Mouse (Mus musculus) spleen, postnatal 14 days (tissue): ENCODE data around the gene Gpc4.

Experiments
- DNase-seq, 2 experiments: peaks; one replicate each; pipeline ENCODE4 v3.0.0; 2021 to 2022; ENCODE audit warnings: low spot score in 2 of 2

The Gpc4 gene

DNA sequence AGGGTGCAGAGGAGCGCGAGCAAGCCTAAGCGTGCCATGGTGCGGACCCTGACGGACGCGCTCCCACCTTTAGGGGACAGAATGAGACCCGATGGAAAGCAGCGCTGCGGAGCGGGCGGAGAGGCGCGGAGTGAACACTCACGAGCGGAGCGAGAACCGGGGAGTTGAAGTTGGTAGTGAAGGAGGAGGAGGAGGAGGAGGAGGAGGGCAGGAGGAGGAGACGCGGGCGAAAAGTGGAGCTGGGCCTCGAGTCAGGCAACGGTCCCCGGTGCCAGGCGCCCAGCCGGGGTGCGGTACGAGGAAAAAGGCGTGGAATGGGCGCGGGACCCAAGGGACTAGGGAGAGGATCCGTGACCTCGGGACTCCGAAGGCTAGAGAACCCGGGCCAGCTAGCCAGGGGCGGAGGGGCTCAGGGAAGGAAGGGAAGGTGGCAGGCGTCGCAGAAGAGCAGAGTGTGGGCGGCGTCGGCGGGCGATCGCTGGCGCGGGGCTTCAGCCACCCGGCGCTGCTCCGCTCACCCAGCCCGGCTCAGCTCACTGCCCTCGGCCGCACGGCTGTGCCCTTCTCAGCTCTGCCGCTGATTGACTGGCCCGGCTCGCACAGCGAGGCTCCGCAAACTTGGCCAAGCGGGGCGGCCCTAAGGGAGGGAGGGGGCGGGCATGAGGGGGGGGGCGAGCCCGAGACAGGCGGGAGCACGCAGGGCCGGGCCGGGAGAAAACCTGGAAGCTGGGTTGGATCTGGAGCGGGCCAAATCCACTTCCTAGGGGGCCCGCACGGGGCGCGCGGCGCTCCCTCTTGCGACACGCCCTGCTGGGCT, at the start of gene Gpc4:
TSS of gene Gpc4 (minus strand) at position 515 of the 817 bp plus-strand sequence.
- DNase-seq = peak; percentile 6 to 14

DNA sequence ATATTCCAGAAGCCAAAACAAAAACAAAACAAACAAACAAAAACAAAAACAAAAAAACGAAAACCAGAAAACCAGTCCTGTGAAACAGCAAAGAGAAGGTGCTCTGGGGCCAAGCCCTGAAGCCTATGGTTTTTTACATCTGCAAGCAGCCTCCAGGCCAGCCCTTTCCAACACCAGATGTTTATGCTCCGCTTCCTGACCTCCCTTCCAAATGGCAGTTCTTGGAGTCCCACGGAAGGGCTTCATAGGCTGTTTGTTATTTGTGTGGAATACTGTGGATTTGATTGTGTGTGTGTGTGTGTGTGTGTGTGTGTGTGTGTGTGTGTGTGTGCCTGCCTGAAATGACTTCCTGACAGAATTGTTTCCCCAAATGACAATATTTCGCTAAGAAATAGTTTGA, 47.8 kb upstream of the Gpc4 start:
- DNase-seq = no peak

DNA sequence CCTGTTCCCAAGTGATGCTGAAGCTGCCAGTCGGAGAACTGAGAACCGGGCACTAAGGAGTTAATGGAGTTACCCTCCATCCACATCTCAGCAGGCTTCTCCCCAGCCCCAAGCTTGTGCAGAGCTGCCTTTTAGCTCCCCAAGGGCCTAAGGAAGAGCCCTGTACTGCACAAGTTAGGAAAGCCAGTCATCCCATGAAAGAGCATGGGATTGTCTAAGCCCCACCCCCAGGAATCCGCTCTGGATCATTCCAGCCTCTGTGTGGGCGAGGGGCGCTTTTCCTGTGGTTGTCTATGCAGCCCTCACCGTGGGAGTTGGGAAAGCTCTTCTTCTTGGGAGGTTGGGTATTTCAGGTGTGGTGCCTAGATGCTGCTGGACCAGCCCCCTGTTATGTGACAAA, 34.8 kb upstream of the Gpc4 start:
- no peak for DNase-seq

DNA sequence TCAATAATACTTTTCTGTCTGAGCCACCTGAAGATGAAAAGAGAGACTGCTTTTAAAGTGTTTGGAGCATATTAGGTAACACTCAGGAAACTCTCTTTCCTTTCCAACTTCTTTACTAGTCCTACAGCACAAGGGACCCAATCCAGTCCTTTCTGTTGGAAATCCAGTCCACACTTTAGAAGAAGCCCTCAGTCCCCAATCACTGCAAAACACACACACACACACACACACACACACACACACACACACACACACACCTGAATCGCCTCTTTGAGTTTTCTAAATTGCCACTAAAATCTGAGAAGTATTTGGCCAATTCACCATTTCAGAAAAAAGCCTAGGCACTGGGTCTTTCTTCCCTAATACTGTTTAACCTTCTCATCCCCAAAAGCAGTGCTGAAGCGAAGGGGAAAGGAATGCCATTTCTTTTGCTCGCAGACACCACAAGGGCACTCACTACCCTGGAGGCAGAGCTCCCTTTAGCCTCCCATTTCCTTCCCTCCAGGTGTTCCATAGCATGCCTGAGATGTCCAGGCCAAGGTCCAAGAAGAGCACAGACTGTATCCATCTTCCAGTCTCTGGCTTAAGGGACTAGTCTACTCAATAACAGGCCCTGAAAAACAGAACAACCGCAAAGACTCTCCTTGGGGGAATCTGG, 28.4 kb upstream of the Gpc4 start:
- DNase-seq = no peak

DNA sequence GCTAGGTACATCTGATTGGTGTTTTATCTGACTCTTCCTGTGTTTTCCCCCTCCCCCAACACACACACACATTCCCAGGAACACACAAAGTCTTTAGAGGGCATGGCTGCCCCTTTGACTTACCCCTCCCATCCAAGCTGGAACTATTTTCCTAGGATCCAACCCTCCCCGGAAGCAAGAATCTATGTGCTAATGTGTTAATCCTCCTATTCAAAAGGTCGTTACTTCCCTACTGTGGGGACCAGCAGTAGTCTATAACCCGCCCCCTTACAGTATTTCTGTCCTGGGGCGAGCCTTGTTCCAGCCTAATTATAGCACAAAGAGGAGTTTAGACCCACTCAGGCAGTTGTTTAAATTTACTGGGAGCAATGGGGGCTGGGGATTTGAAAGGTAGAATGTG, 24.0 kb upstream of the Gpc4 start:
- no peak for DNase-seq

DNA sequence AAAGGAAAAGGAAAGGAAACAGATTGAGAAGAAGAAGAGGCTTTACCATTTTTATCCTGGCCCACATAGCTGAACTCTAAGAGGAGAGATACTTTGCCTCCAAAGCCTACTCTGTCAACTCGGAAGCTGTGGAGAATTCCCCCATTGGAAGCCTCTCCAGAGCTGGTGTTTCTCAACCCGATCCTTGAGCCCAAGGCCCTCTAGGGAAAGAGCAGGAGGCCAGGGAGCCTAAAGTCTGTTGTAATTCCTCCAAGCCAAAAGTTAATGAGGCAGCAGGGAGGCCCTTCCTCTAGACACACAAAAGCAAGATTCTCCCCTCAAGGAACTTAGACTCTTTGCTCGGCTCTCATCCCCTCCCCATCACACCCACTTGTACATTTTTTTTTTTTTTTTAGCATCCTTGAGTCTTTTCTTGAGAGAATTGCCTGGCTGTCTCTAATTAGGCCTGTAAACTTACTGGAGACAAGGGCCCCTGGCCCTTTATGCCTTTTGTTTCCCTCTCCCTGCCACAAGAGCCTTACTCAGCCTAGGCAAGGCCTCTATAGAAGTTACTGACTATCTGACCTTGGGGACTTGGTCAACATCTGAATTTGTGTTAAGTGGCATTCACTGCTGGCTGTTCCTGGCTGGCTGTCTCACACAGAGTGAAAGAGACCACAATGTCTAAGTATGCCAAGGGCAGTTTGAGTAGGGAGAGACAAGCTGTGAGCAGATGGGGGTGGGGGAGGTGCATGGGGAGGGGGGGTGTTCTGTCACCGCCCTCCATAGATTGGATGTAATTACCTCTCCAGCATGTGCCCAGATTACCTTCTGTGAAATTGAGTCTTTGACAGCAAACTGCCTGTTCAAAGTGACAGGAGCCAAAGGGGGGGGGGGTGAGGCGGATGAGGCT, 18.7 kb upstream of the Gpc4 start:
- no peak for DNase-seq

DNA sequence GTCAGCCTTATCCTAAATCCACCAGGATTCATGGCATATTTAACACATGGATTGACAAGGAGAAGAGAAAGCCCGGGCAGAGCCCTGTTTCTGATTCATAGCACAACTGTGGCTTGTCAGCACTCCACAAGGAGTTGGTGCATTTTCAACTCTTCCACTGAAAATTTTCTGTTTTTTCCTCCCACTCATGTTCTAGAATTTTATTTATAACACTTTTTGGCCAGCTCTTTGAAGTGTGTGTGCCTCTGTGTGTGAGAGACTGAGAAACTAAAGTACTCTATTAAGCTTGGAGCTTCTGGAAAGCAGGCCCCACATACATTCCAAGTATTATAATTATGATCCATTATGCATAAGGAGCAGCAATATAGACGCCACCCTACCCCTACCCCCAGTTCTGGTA, 16.3 kb upstream of the Gpc4 start:
- no peak for DNase-seq

DNA sequence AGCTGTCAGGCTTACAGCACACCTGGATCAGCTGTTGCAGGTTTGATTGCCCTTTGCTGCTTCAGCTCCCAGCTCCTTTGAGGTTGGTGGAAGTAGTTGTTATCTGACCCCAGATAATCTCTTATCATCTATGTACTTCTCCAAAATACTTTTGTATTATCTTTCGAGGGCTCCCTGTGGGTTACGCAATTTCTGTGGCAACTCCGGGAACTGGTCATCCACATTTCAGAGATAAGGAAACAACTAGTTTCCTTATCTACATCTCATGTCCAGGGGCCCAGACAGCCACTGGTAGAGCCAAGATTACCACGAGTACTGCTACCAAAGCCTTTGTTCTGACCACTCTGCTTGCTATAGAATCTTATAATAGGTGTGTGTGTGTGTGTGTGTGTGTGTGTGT, 12.0 kb upstream of the Gpc4 start:
- DNase-seq = no peak

DNA sequence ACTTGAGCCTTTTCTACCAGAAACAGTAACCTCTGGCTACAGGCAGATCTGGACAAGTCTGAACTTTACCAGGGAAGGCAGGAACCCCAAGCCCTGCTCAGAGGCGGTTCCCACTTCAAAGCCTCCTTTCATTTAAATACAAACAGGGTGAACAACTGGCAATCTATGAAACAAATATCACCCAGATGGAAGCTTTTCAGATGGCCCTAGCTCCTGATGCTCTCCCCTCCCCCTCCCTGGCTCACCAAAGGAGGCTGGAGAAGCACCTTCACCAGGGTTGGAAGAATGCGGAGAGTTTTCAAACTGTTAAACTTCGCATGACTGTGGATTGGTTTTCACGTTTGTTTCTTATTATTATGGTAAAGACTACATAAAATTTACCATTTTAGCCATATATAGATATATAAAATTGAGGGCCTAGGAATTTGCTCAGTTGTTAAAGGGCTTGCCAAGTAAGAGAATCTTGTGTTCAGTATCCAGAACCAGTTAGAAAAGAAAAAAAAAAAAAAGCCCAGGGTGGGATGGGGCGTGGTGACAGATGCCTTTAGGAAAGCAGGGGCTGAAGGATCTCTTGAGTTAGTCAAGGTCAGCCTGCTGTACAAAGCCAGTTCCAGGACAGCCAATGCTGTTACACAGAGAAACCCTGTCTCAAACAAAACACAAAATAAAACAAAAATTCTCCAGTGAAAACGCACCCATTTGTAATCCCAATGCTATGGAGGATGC, 2.6 kb upstream of the Gpc4 start:
- DNase-seq = no peak

DNA sequence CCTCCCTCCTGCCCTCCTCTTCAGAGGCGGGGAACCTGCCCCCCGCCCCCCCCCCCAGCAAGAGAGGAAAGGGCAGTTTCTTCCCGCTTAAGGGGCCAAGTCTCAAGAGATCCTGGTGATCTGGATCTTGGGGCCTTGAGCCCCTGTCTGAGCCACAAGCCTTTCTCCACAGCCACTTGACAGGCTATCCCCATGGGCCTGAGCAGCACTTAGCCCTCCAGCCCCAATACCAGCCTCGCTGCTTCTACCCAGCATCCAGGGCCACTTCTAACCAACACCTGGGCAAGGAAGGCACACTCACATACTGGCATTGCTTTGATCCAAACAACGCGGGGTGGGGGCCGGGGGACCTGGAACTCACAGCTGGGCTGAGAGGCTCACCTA, 495 bp upstream of the Gpc4 start:
- no peak for DNase-seq

DNA sequence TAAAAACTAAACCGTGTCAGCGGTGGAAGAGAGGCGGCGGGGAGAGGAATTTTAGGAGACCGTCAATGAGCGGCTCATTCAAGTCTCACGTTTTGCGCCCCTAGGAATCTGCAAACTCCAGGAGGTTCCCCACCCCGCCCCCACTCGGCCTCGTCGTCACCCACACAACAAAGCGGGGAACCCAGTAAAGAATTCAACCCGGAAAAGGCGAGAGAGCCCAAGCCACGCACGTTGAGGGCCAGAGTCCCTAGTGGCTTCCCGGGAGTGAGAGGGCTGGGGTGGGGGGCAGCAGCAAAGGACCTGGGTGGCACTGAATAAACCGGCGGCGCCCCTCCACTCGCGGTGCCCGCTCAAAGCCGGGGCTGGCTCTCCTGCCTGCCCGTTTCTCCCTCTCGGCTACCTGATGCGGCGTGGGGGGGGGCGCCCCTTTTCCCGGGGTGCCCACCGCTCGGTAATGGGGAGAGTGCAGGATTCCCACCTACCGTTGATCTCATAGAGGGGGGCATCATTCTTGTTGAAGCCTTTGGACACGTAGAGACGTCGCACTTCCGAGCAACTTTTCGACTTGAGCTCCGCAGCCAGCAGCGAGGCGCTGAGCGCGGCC, 816 bp downstream of the Gpc4 start:
- DNase-seq = no peak

DNA sequence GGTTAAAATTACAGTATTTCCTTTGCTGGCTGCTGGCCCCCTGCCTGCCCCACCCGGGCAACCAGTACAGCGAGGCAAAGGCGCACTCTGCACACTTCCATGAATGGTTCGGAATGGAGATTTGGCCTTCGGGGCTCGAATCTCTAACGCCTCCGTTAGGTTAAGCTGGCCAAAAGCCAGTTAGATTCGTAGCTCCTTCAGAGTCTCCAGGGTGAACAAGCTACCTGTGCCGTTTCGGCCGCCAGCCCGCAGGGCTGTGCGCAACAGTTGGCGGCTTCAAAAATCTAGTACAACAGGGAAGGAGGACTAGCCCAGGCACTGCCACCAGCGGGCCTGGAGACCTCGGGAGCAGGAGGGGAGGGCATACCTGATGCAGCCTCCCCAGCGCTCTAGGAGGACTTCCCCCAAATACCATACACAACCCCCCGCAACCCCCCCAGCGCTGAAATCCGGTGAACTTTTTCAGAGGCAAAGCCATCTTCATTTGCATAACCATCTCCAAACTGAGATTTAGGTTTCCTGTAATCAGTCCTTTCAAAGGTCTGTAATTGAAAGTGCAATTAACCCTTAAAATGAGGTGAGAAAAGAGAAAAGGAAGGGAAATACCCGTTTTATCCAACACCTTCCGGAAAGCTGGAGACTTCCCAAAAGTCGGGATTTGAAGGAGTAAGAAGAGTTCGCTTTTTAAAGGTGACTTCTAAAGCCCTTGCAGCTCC, 1.5 kb downstream of the Gpc4 start:
- DNase-seq = no peak

DNA sequence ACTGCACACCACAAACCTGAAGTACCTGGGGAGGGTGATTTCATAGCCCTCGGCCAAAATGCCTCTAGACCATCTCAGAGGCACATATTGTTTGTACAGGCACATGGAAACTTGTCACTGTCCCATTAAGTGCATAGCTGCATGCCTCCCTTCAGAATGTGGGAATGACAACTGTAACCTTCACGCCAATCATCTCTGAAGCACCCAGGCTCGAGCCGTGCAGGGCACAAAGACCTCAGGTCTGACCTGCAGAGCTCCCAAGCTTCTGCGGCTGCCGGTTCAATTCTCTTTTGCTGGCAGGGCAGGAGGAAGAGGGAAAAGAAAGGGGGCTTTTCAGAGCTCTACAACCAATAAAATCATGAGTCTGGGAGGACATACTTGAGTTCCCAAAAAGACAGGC, 2.3 kb downstream of the Gpc4 start:
- DNase-seq = no peak

DNA sequence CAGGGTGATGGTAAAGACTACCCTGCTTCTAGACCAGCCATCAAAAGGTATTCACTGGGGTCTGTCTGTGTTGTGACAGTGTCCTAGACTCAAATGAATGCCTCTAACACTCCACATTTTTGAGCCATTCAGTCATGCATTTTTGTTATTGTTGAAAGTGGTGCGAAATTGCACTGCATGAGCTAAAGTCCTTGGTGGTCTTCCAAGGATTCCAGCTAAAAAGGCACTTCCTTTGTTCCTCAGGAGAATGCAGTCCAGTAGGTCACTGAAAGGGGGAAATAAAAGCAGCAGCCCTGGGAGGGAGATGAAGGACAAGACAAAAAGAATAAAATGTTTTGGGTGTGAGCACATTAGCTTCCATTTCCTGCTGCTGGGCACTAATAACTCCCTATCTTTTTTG, 2.8 kb downstream of the Gpc4 start:
- DNase-seq = no peak

DNA sequence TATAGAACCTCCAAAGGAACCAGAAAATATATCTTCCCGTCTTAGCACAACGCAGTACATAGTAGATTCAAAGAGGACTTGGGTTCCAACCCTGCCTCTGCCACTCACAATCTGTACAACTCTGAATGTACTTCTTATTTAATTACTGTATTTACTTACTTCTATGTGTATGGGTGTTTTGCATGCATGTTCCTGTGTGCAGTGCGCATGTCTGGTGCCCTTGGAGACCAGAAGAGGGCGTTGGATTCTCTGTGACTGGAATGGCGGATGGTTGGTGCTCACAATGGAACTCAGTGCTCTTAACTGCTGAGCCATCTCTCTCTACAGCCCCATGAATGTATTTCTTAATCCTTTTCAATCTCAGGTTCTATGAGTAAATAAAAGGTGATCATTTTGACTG, 5.4 kb downstream of the Gpc4 start:
- DNase-seq = no peak

DNA sequence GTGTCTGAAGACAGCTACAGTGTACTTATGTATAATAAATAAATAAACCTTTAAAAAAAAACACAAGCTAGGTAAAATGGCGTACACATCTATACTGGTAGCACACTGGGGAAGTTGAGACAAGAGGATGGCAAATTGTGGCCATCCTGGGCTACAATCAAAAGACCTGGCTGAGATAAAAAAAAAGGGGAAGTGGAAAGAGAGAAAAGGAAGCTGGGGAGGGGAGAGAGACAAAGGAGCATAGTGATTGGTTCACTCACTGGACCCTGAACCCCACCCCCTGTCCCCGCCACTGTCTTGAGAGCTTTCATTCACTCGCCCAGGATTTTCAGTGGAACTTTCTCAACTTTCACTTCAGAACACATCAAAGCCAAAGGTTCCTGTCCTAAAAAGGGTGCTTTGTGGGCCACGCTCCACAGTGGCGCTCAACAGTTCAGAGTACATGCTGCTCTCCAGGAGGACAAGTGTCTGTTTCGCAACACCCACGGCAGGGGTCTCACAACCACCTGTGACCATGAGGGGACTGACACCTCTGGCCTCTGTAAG, 9.6 kb downstream of the Gpc4 start:
- no peak for DNase-seq

DNA sequence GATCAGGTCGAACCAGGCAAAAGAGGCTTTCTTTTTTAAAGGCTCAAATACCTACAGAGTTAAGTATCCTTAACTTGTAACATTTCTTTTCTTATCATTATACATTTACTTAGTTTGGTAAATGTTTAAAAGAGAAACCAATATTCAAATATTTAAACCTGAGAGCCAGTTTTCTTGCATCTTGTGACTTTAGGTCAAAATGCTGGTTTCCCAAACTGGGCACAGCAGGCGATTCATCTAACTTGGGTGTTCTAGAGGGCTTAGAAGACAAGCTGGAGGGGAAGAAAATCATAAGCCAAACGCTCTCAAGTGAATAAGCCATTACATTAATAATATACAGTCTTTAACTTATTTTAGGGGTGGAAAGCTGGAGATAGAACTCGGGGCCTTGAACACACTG, 10.2 kb downstream of the Gpc4 start:
- no peak for DNase-seq

DNA sequence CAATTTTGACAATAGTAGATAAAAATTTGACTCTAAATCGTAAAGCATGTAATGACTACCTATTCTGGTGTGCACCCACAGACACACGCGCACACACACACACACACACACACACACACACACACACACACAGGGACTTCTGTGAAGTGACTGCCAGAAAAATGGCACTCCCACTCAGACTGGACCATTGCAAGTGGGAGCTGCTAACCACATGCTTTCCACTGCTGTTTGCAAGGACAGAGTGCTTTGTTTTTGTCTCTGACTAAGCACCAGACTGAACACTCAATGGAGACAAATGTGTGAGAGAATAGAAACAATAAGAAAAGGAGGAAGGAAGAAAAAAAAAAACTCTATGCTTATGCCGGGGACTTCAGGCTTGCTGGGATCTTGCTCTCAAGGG, 11.6 kb downstream of the Gpc4 start:
- no peak for DNase-seq

DNA sequence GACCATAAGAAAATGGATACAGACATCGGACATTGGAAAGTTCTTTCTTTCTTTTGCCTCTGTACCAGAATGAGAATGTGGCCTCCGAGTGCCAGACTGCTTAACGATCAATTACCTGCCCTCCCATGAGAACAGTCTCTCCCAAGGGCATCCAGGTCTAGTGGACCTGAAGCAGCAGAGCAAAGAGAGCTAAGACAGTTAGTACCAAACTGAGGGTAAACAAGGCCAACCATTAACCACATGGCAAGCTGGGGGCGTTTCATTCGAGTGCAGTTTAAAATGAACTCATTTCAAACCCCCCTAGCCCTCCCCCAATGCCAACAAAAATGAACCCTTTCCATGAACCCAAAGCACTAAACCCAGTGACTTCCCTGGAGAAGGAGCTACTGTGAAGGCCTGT, 12.1 kb downstream of the Gpc4 start:
- DNase-seq = no peak

DNA sequence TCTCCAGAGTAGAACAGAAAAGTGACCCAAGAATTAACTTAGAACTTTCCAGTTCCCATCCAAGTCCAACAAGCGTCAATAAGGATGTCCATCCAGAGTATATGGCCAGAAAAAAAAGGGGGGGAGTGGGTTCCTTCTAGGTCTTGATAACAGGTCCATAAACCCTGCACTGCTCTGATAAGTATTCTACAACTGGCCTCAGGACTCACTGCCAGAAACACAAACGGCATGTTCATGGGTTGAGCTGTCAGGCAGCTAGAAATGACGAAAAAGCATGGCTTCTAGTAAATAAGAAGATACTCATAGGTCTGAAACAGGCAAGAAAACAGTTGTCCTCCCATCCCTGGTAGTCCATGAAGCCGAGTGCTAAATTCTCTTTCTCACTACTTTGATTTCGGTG, 13.5 kb downstream of the Gpc4 start:
- DNase-seq = no peak

DNA sequence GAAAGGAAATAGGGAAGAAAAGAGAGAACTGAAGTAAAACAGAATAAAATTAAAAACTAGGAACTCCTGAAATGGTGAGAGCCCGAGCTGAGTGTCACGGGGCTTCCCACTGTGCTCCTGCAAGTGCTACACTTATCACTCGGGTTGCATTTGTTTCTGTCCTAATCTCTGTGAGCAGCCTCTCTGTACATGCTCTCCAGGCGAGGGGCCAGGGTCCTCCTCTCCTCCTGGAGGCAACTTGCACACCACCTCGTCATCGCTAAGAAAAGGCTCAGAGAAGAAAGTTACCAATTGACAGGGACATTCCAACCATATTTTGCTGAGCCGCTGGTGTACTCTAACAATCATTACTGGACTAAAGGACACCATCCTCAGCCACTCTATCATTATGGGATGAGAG, 14.0 kb downstream of the Gpc4 start:
- DNase-seq = no peak
